Mouse (Mus musculus): ENCODE data around the gene Rragd. TPM values are rescaled to one million over a fixed set of nuclear protein-coding genes. Genes with fewer than 3 reads are reported as not detected.

Gene Rragd
- polyA plus RNA-seq, 1 experiment from 2014 or later = 26.9 TPM

DNA sequence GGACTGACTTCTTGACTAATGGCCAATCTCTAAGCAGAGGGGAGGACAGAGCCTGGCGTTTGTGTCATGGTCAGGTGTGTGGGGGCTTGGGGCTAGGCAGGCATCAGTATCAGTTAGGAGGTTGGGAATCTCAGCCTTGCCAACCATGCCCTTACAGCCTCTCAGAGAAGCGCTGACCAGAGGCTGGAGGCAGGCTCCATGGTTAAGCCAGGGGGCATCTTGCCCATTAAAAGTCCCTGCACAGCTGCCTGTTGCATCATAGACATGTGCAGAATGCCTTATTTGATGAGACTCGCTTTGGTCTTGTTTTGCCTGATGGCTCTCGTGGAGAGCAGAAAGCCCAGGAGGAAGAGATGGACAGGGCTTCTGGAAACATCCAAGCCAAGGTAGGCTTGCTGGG, 80.1 kb downstream of the Rragd start, which contains the start of gene Gabrr2:
Gene Gabrr2 (plus strand): TSS at position 19 of the 400 bp plus-strand sequence.
- Histone ChIP-seq H3K4me3 (no peak within 1 kb of the TSS), H3K9me3 (no peaks in the 10 kb centered on the region), H3K27me3 (ENCODE audit: poor library complexity, severe bottlenecking) (no peaks in the 10 kb centered on the region), H3K27ac (no peak within 1 kb of the TSS), H3K4me1 (peaks cover 12% of the 10 kb centered on the region; the same call in 1 of the 2 replicates), H3K36me3 (replicated peaks) (no peaks in the 10 kb centered on the region)
- DNase-seq (ENCODE audit: extremely low spot score, low spot score) = no peak
- WGBS = 83% methylated on average over 4 of the region's 4 CpGs

DNA sequence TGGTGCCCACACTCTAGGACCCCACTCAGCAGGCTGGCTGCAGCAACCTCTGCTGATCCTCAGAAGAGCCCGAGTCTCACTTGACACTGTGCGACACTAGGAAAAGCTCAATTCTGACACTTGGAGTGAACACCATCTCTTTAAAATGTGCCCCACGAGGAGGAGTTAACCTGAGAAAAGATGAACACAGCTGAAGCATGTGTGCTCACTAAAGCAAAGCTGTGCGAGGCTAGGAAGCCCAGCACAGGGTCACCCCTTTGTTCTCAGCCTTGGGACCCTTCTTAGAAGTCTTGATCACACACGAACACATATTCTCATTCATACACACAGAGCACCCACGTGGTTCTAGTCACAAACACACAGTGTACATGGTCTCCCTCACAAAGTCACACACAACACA, 82.1 kb downstream of the Rragd start:
- no peak for DNase-seq (ENCODE audit: extremely low spot score, low spot score)
- no peak overlapping the region for H3K27ac ChIP-seq
- H3K4me3 ChIP-seq = no peak overlapping the region
- H3K4me1 ChIP-seq = peaks cover 12% of the 10 kb centered on the region; the same call in 1 of the 2 replicates
- no peaks in the 10 kb centered on the region for H3K9me3 ChIP-seq
- 87% methylated on average over 6 of the region's 6 CpGs for WGBS
- no peaks in the 10 kb centered on the region for H3K36me3 ChIP-seq (replicated peaks)
- H3K27me3 ChIP-seq (ENCODE audit: poor library complexity, severe bottlenecking) = no peaks in the 10 kb centered on the region

DNA sequence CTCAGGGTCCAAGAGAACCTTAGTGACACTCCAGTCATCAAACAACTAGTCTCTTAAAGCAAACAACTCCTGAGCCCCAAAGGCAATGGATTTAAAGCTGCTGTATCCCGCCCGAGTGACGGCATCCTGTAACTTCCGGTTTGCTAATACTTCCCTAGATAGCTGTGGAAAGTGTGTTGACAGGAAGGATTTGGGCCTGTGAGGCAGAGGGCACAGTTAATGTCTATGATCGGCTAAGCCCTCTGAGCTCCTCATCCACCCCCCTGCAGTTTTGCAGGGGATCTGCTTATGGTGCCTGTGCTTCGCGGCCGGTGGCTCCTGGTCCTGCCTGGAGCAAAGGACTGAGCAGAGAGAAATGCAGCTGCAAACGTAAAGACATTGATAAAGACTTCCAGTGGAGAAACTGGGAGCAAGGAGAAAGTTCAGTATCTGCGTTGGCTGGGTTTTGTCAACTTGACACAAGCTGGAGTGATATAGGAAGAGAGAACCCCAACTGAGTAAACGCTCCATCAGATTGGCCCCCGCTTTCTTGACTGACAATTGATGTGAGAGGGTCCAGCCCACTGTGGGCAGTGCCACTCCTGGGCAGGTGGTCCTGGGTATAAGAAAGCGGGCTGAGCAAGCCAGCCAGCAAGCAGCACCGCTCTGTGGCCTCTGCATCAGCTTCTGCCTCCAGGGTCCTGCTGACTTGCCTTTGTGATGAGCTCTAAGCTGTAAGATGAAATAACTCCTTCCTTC, 83.6 kb downstream of the Rragd start:
- Histone ChIP-seq H3K27ac (no peak overlapping the region), H3K9me3 (no peaks in the 10 kb centered on the region), H3K36me3 (replicated peaks) (no peaks in the 10 kb centered on the region), H3K27me3 (ENCODE audit: poor library complexity, severe bottlenecking) (no peaks in the 10 kb centered on the region), H3K4me1 (peaks cover 12% of the 10 kb centered on the region; the same call in 1 of the 2 replicates), H3K4me3 (no peak overlapping the region)
- 64% methylated on average over 14 of the region's 14 CpGs for WGBS
- no peak for DNase-seq (ENCODE audit: extremely low spot score, low spot score)

DNA sequence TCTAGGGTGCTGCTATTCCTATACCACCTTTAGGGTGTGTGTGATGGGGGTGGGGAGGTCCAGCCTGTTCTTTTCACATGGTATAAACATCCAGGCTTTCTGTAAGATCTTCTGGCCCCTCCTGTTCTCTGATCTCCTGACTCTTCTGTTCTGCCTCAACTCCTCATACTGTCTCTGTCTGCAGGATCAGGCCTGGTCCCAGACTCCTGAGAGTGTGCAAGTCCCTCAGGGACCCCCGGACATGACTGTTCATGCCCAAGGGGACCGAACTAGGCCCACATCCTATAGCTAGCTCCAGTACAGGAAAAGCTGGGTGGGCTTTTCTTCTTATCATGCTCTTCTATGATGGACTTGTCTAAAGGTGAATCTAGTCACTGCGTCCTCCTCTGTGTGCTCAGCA, 84.5 kb downstream of the Rragd start:
- DNase-seq (ENCODE audit: extremely low spot score, low spot score) = no peak

DNA sequence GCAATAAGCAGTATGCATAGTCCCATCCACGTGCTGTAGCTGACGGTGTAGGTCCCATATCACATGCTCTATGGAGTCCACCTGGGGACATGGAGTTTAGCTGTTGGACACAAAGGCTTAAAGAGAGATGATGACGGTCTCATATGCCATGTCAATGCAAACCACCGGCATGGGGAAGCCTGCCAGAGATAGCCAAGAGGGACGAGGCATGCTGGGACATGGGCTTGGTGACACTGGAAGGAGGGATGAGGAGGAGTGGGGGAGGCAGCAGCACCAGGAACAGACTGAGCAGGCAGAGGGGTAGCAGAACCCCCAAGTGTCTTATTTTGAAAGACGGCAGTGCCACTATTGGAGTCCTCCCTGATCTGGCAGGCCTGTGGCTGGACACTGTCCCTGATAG, 85.0 kb downstream of the Rragd start:
- WGBS = 95% methylated on average over 6 of the region's 6 CpGs
- no peaks in the 10 kb centered on the region for H3K9me3 ChIP-seq
- peaks cover 13% of the 10 kb centered on the region for H3K4me1 ChIP-seq
- H3K36me3 ChIP-seq (replicated peaks) = no peaks in the 10 kb centered on the region
- DNase-seq (ENCODE audit: extremely low spot score, low spot score) = no peak
- no peak overlapping the region for H3K4me3 ChIP-seq
- no peaks in the 10 kb centered on the region for H3K27me3 ChIP-seq (ENCODE audit: poor library complexity, severe bottlenecking)
- no peak overlapping the region for H3K27ac ChIP-seq

More for the DNA sequence above, 84.5 kb downstream of the Rragd start:
- Histone ChIP-seq H3K36me3 (replicated peaks) (no peaks in the 10 kb centered on the region), H3K9me3 (no peaks in the 10 kb centered on the region), H3K27me3 (ENCODE audit: poor library complexity, severe bottlenecking) (no peaks in the 10 kb centered on the region), H3K27ac (no peak overlapping the region), H3K4me1 (peaks cover 9% of the 10 kb centered on the region; the same call in 1 of the 2 replicates), H3K4me3 (no peak overlapping the region)
- 85% methylated on average over 3 of the region's 3 CpGs for WGBS

DNA sequence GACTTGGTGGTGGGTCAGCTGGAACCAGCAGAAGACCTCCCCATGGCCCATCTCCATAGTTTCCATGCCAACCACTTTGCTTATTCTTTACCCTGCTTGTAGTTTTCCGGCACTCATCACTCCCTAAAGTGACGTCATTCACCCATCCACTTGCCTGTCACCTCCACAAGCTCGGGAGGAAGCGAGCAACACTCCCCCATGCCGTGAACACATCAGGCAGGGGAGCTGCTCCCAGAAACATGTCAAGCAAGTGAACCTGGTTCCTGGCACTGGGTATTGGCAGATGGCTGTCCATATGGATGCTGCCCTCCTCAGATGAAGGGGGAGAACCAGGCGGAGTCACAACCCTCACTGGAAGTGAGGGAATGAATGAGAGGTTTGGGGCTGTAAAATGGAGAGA, 86.1 kb downstream of the Rragd start:
- peaks cover 19% of the 10 kb centered on the region for H3K4me1 ChIP-seq
- WGBS = 84% methylated on average over 6 of the region's 6 CpGs
- H3K36me3 ChIP-seq (replicated peaks) = no peaks in the 10 kb centered on the region
- no peaks in the 10 kb centered on the region for H3K27me3 ChIP-seq (ENCODE audit: poor library complexity, severe bottlenecking)
- H3K9me3 ChIP-seq = no peaks in the 10 kb centered on the region
- H3K27ac ChIP-seq = no peak overlapping the region
- no peak overlapping the region for H3K4me3 ChIP-seq
- no peak for DNase-seq (ENCODE audit: extremely low spot score, low spot score)

DNA sequence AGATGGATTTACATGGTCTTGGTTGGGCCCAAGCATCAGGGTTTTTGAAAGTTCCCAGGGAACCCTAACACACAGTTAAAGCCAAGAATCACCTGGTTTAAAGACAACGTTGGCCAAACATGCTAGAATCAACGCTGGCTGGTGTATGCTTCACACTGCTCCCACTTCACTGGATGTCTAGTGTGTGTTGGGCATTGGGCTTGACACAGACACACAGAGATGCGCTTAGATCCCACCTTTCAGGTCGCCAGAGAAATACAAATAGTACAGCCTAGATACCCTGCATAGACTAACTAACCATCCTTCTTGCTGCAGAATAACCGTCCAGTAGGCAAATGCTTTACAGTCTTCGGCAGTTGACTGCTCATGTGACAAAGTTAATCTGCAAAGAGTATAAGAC, 87.5 kb downstream of the Rragd start:
- WGBS = 90% methylated on average over 6 of the region's 6 CpGs
- Histone ChIP-seq H3K9me3 (no peaks in the 10 kb centered on the region), H3K36me3 (replicated peaks) (no peaks in the 10 kb centered on the region), H3K27me3 (ENCODE audit: poor library complexity, severe bottlenecking) (no peaks in the 10 kb centered on the region), H3K4me1 (peaks cover 19% of the 10 kb centered on the region), H3K27ac (no peak overlapping the region), H3K4me3 (no peak overlapping the region)
- no peak for DNase-seq (ENCODE audit: extremely low spot score, low spot score)

DNA sequence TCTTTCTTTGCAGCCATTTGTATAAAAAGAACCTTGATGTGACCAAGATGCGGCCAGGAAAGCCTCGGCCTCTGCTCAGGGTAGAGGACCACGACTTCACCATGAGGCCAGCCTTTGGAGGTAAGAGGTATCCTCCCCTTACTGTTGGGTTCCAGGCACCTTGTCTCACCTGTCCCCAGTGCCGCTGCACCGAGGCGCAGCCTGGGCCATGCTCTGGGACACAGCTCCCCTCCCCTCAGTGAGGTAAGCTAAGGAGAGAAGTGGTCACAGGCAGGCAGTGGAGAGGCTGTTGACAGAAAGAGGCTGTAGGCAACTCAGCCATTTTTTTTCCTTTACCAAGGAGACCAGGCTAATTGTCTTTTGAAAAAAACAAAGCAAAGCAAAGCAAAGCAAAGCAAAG, 88.5 kb downstream of the Rragd start:
- no peaks in the 10 kb centered on the region for H3K36me3 ChIP-seq (replicated peaks)
- DNase-seq (ENCODE audit: extremely low spot score, low spot score) = no peak
- H3K9me3 ChIP-seq = no peaks in the 10 kb centered on the region
- 88% methylated on average over 6 of the region's 6 CpGs for WGBS
- H3K27me3 ChIP-seq (ENCODE audit: poor library complexity, severe bottlenecking) = no peaks in the 10 kb centered on the region
- no peak overlapping the region for H3K4me3 ChIP-seq
- H3K4me1 ChIP-seq = peaks cover 15% of the 10 kb centered on the region
- H3K27ac ChIP-seq = no peak overlapping the region

Other genes starting within 250 kb of the Rragd start
- 101 and 110 TPM in 2 replicates for gene Lyrm2, start 182.8 kb upstream of the Rragd start, polyA plus RNA-seq (2016; fragmentation: Nextera tagmentation; extraction: Ambion mirVana)
- 11.9 and 12.4 TPM in 2 replicates for gene Ankrd6, start 32.2 kb upstream of the Rragd start, polyA plus RNA-seq (2016; fragmentation: Nextera tagmentation; extraction: Ambion mirVana)
- 46.1 and 46.8 TPM in 2 replicates for gene Ube2j1, start 48.4 kb downstream of the Rragd start, polyA plus RNA-seq (2016; fragmentation: Nextera tagmentation; extraction: Ambion mirVana)
- gene Gabrr2, start 80.0 kb downstream of the Rragd start, polyA plus RNA-seq (2016; fragmentation: Nextera tagmentation; extraction: Ambion mirVana) = 0.16 and 0.61 TPM in 2 replicates
- 0.09 TPM in 1 of 2 replicates, not detected in the other for gene Gabrr1, start 149.5 kb downstream of the Rragd start, polyA plus RNA-seq (2016; fragmentation: Nextera tagmentation; extraction: Ambion mirVana)
- gene Pm20d2, start 206.7 kb downstream of the Rragd start, polyA plus RNA-seq (2016; fragmentation: Nextera tagmentation; extraction: Ambion mirVana) = 1.1 and 1.2 TPM in 2 replicates
- gene Srsf12, start 226.0 kb downstream of the Rragd start, polyA plus RNA-seq (2016; fragmentation: Nextera tagmentation; extraction: Ambion mirVana) = 4.1 and 4.2 TPM in 2 replicates

All from forebrain, embryonic 10.5 days (tissue).